Mouse (Mus musculus) midbrain, embryonic 10.5 days (tissue): ENCODE results near the gene Crhr1. TPM values are rescaled to one million over a fixed set of nuclear protein-coding genes. Genes with fewer than 3 reads are reported as not detected.

ENCODE experiments used
- DNase-seq: peaks from one replicate; pipeline ENCODE4 v3.0.0-alpha.2; 2017; ENCODE audit warnings: low spot score
- H3K27ac ChIP-seq: fragments of 300-500 bp; sonication (generic); replicated peaks from 2 replicates; pipeline ENCODE4 v1.5.1; 2016; ENCODE audit warnings: mild to moderate bottlenecking
- H3K27me3 ChIP-seq: fragments of 300-500 bp; sonication (generic); 2 replicates; pipeline ENCODE4 v1.6.1; 2016; ENCODE audit warnings: low read depth, mild to moderate bottlenecking; ENCODE audit not compliant: poor library complexity, severe bottlenecking
- H3K36me3 ChIP-seq: fragments of 300-500 bp; sonication (generic); 2 replicates; pipeline ENCODE4 v1.6.1; 2016; ENCODE audit warnings: mild to moderate bottlenecking, moderate library complexity
- H3K4me1 ChIP-seq: fragments of 300-500 bp; sonication (generic); 2 replicates; pipeline ENCODE4 v1.6.1; 2016
- H3K4me3 ChIP-seq: fragments of 300-500 bp; sonication (generic); 2 replicates; pipeline ENCODE4 v1.5.1; 2016; ENCODE audit warnings: mild to moderate bottlenecking, moderate library complexity
- H3K9me3 ChIP-seq: fragments of 300-500 bp; sonication (generic); replicated peaks from 2 replicates; pipeline ENCODE4 v1.6.1; 2016; ENCODE audit warnings: mild to moderate bottlenecking
- WGBS: fragments of 180-500 bp; shearing (Covaris S2); methylation state at CpG from one replicate; pipeline ENCODE4 v1.1.7; 2016; 5-methylcytosine and 5-hydroxymethylcytosine counted together
- polyA plus RNA-seq: library from polyadenylated mRNA; unstranded; fragments of >200 nt; fragmentation: Nextera tagmentation; extraction: Ambion mirVana; gene quantifications from 2 replicates; pipeline ENCODE4 v1.2.1, GENCODE M21; 2016

Crhr1 gene
- polyA plus RNA-seq, 1 experiment from 2014 or later = 0.12 TPM

GRCm38 (mm10) chr11:104113699-104114098, 19.0 kb upstream of the Crhr1 start:
- Histone ChIP-seq H3K4me1 (peaks cover 12% of the 10 kb centered on the region), H3K4me3 (no peak overlapping the region), H3K27ac (no peak overlapping the region), H3K36me3 (no peaks in the 10 kb centered on the region), H3K9me3 (no peaks in the 10 kb centered on the region), H3K27me3 (no peaks in the 10 kb centered on the region)
- WGBS = 55% methylated on average over 6 of the region's 6 CpGs
- DNase-seq = no peak

- peak; percentile 71 for DNase-seq
- Histone ChIP-seq H3K4me3 (no peak overlapping the region), H3K9me3 (no peaks in the 10 kb centered on the region), H3K36me3 (no peaks in the 10 kb centered on the region), H3K27me3 (no peaks in the 10 kb centered on the region), H3K27ac (no peak overlapping the region), H3K4me1 (peaks cover 12% of the 10 kb centered on the region)
- 6% methylated on average over 7 of the region's 7 CpGs for WGBS
These were observed 18.0 kb upstream of the Crhr1 start for GRCm38 (mm10) chr11:104114690-104115089.

DNA sequence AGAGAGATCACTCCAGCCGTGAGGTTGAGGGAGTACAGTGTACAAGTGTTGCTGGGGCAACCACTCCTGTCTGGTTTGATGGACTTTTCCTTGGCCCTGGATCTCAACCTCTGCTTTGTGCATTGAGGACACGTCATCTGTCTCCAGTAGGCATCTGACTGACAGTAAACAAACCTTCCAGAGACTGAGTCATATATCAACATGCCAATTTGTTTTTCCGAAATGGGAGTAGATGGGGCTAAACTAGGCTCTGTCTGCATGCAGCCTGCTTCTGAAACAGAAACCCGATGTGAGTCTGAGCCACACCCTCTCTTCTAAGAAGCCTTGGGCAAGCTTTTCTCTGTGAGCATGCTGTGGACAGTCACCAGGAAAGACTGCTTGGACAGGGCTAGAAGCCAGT, 14.3 kb upstream of the Crhr1 start:
- WGBS = 87% methylated on average over 4 of the region's 4 CpGs
- H3K36me3 ChIP-seq = no peaks in the 10 kb centered on the region
- no peaks in the 10 kb centered on the region for H3K9me3 ChIP-seq
- no peak overlapping the region for H3K4me3 ChIP-seq
- peaks cover 16% of the 10 kb centered on the region for H3K4me1 ChIP-seq
- no peaks in the 10 kb centered on the region for H3K27me3 ChIP-seq
- no peak for DNase-seq
- no peak overlapping the region for H3K27ac ChIP-seq

DNA sequence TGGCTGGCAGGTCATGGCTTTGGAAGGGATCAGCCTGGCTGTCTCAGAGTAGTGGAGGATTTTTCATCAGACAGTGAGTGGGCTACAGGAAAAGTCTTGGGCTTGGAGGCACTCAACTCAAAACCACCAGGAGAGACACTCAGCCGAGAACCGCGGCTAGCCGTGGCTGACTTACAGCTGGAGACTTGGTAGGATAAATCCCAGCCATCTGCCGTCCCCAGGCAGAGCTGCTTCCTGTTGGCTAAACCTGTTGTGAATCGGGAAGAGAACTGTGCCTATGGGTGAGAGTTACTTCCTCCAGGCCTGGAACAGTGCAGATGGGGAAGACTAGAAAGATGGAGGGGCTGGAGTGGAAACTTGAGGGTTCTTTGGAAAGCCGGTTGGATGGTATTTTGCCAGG, 9.7 kb upstream of the Crhr1 start:
- H3K36me3 ChIP-seq = no peaks in the 10 kb centered on the region
- no peak for DNase-seq
- H3K9me3 ChIP-seq = no peaks in the 10 kb centered on the region
- WGBS = 78% methylated on average over 7 of the region's 7 CpGs
- no peaks in the 10 kb centered on the region for H3K27me3 ChIP-seq
- no peak overlapping the region for H3K27ac ChIP-seq
- H3K4me1 ChIP-seq = peaks cover 4% of the 10 kb centered on the region; the same call in 1 of the 2 replicates
- H3K4me3 ChIP-seq = no peak overlapping the region

GRCm38 (mm10) chr11:104123479-104123878, 9.2 kb upstream of the Crhr1 start:
- WGBS = 86% methylated on average over 10 of the region's 10 CpGs

DNA sequence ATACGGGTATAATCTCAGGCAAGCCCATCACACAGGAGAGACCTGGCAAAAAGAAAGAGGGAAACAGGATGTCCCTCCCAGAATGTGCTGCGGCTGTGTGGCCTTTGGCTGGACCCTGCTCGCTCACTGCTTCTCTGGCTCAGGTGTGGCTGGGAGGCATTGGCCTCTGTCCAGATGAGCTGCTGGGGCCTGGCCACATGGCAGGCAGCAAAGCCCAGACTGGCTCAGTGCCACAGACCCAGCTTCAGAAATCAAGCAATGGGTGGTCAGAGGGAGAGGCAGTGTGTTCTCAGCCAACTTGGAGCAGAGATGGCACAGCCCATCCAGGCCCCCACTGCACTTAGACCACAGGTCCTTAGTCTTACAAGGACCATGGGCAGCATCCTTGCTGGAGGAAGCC, 8.1 kb upstream of the Crhr1 start:
- H3K36me3 ChIP-seq = no peaks in the 10 kb centered on the region
- H3K4me3 ChIP-seq = no peak overlapping the region
- H3K9me3 ChIP-seq = no peaks in the 10 kb centered on the region
- H3K27me3 ChIP-seq = no peaks in the 10 kb centered on the region
- H3K27ac ChIP-seq = no peak overlapping the region
- peaks cover 4% of the 10 kb centered on the region; the same call in 1 of the 2 replicates for H3K4me1 ChIP-seq
- 82% methylated on average over 3 of the region's 3 CpGs for WGBS
- DNase-seq = no peak

More at GRCm38 (mm10) chr11:104123479-104123878, 9.2 kb upstream of the Crhr1 start:
- Histone ChIP-seq H3K36me3 (no peaks in the 10 kb centered on the region), H3K4me1 (peaks cover 4% of the 10 kb centered on the region; the same call in 1 of the 2 replicates), H3K9me3 (no peaks in the 10 kb centered on the region), H3K27me3 (no peaks in the 10 kb centered on the region), H3K27ac (no peak overlapping the region), H3K4me3 (no peak overlapping the region)
- DNase-seq = no peak

DNA sequence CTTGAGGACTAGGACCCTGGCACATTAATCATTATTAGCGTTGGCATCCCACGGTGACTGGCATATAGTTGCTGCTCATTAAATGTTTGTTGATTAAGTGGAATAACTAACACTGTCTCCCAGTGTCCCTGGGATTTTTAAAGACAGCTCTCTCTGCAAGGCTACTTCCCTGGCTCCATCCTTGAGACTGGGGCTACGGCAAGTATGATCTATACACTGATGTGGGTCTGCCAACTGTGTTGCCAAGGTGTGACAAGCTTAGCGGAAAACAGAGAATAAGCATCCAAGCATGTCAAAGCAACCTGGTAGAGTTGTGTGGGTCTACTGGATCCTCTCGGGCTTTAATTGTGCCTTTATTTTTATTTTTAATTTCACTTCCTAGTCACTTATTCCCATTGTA, 3.2 kb upstream of the Crhr1 start:
- Histone ChIP-seq H3K27me3 (peaks cover 47% of the 10 kb centered on the region), H3K4me3 (no peak overlapping the region), H3K9me3 (no peaks in the 10 kb centered on the region), H3K27ac (no peak overlapping the region), H3K4me1 (peaks cover 32% of the 10 kb centered on the region), H3K36me3 (no peaks in the 10 kb centered on the region)
- WGBS = 89% methylated on average over 5 of the region's 5 CpGs
- DNase-seq = no peak

GRCm38 (mm10) chr11:104130721-104131647, 1.7 kb upstream of the Crhr1 start:
- H3K27me3 ChIP-seq = peaks cover 62% of the 10 kb centered on the region
- H3K9me3 ChIP-seq = no peaks in the 10 kb centered on the region
- 77% methylated on average over 15 of the region's 15 CpGs for WGBS
- peaks cover 32% of the 10 kb centered on the region for H3K4me1 ChIP-seq
- no peak overlapping the region for H3K27ac ChIP-seq
- no peak for DNase-seq
- H3K36me3 ChIP-seq = no peaks in the 10 kb centered on the region
- H3K4me3 ChIP-seq = 0 out of 2 replicates have a peak overlapping the region, but pooled peaks have one; percentile 76

DNA sequence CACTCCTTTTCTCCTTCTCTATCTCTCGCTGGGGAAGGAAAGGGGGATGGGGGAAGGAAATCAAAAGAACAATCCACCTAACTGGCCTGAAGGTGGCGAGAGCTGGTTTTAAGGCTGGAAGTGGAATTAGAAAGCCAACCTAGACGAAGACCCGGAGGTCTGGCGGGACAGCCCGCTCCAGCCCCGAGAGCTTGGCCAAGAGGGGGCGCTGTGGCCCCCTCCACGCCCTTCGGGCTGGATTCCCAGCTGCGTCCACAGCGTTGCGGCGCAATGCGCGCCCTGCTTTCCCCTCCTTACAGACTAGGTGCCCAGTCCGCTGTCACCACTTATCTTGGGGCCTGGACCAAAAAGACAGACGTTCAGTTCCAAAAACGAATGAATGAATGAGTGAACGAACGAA, 899 bp upstream of the Crhr1 start:
- 0 out of 2 replicates have a peak overlapping the region, but pooled peaks have one; percentile 76 for H3K27ac ChIP-seq
- peak overlapping the region; percentile 76 for H3K4me3 ChIP-seq
- peak; percentile 79 for DNase-seq
- peaks cover 32% of the 10 kb centered on the region for H3K4me1 ChIP-seq
- H3K27me3 ChIP-seq = peaks cover 70% of the 10 kb centered on the region
- under 1% methylated on average over 21 of the region's 21 CpGs for WGBS
- no peaks in the 10 kb centered on the region for H3K9me3 ChIP-seq
- no peaks in the 10 kb centered on the region for H3K36me3 ChIP-seq

DNA sequence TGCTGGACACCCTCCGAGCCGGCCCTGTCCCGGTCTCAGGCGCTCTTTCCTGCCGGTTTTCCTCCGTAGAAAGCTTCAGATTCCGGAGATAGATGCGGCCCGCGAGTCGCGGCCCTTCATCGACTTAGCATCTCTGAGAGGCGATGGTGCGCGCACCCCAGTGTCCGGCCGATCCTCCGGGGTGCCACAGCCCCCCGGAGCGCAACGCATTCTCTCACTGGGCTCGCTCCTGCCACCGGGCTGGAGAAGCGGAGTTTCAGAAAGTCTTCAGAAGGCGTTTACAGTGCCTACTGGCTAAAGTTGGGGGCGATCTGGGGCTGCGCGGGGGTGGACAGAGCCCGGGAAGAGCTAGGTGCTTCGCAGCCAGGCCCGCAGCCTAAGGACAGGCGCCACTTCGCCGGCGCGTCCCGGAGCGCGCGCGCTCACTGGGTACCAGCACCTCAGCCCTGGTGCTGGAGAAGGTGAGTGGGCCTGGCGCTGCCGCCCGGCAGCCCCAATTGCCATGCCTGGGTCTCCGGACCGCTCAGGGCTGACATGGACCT, 858 bp downstream of the Crhr1 start:
- H3K27me3 ChIP-seq = peaks cover 77% of the 10 kb centered on the region
- peak overlapping the region; percentile 76 for H3K4me3 ChIP-seq
- peak; percentile 42 for DNase-seq

DNA sequence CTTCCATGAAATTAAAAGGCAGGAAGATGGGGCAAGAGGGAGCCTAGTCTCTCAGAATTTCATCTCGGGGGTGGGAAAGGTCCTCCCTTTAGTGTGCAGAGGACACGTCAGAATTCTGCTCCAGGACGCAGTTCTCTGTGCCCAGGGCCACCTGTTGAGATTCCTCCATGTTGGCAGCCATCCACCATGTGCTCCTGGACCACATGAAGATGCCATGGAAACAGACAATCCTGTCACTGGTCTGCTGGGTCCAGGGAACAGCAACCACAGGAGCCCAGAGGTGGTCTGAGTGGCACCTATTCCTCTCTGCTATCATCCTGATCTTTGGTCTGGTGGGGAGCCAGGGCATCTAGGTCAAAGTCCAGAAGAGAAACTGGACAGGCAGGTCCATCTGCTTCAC, 6.3 kb downstream of the Crhr1 start:
- Histone ChIP-seq H3K4me1 (no peaks in the 10 kb centered on the region), H3K27ac (no peak overlapping the region), H3K9me3 (no peaks in the 10 kb centered on the region), H3K27me3 (peaks cover 35% of the 10 kb centered on the region), H3K36me3 (no peaks in the 10 kb centered on the region), H3K4me3 (no peak overlapping the region)
- 77% methylated on average over 3 of the region's 3 CpGs for WGBS
- DNase-seq = no peak

More for the DNA sequence above, 858 bp downstream of the Crhr1 start:
- WGBS = under 1% methylated on average over 47 of the region's 47 CpGs
- Histone ChIP-seq H3K36me3 (no peaks in the 10 kb centered on the region), H3K4me1 (peaks cover 32% of the 10 kb centered on the region), H3K27ac (no peak overlapping the region), H3K9me3 (no peaks in the 10 kb centered on the region)

GRCm38 (mm10) chr11:104144930-104145329, 12.3 kb downstream of the Crhr1 start:
- Histone ChIP-seq H3K4me1 (peaks cover 4% of the 10 kb centered on the region; the same call in 1 of the 2 replicates), H3K9me3 (no peaks in the 10 kb centered on the region), H3K27me3 (no peaks in the 10 kb centered on the region), H3K36me3 (no peaks in the 10 kb centered on the region), H3K4me3 (no peak overlapping the region), H3K27ac (no peak overlapping the region)
- DNase-seq = no peak
- 96% methylated on average over 1 of the region's 1 CpGs for WGBS

DNA sequence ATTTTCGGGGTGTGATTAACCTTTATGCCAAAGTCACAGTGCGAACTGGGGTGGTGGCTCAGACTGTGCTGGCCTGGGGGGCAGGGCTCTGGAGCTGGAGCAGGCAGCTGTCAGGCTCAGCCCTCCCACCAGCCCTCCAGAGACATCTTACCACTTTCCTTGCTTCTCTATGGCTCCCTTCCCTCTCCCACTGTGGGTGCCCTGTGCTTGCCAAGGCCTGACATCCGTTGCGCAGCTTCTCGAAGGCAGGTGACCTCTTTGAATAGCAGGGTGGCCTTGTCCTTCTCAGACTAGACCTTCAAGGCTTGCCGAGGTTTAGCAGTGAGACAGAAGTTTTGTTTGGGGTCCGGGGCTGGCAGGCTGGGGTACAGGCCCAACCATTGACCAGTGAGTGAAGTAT, 16.1 kb downstream of the Crhr1 start:
- WGBS = 75% methylated on average over 7 of the region's 7 CpGs
- H3K4me3 ChIP-seq = no peak overlapping the region
- peak overlapping the region; percentile 33; the same call in 1 of the 2 replicates for H3K27ac ChIP-seq
- no peaks in the 10 kb centered on the region for H3K9me3 ChIP-seq
- H3K27me3 ChIP-seq = 0 out of 2 replicates have a peak, but pooled peaks cover 6% of the 10 kb centered on the region
- DNase-seq = no peak
- peaks cover 13% of the 10 kb centered on the region for H3K4me1 ChIP-seq
- H3K36me3 ChIP-seq = no peaks in the 10 kb centered on the region
